Mouse (Mus musculus) G1E (cell line): Measurements from ENCODE around the gene Rnf141.

Experiments used
- CTCF ChIP-seq: IDR thresholded peaks from 2 replicates; pipeline ENCODE4 v1.5.1; 2012; ENCODE audit warnings: low read depth, low read length, inconsistent platforms, mixed read lengths
- GATA1 ChIP-seq: IDR thresholded peaks from 2 replicates; pipeline ENCODE4 v1.6.1; 2012; ENCODE audit warnings: borderline replicate concordance, low read length, inconsistent platforms, mixed read lengths
- GATA2 ChIP-seq: IDR thresholded peaks from 2 replicates; pipeline ENCODE4 v1.6.1; 2012; ENCODE audit warnings: low read depth, low read length, inconsistent platforms, borderline replicate concordance

DNA sequence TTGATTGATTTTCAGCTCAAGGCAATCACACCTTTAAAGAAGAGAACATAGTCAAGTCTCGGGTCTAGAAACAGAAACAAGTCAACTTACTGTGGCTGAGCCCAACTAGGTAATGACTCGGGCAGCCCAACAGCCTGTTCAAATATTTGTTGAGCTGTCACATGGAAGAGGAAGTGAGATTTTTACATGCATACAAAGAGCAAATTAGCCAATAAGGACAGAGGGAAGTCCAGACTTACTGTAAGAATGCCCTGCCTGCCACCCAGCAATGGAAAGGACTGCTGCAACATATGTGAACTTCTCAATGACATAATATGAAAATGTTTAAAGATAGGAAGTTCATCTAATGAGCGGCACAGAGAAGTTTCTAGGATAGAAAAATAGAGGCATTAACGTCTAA lies 3.9 kb downstream of the Rnf141 start:
- TF ChIP-seq GATA2 (no peak), GATA1 (no peak), CTCF (no peak)
